Mouse (Mus musculus) liver, embryonic 12.5 days (tissue): ENCODE measurements around the gene Olfr1009. TPM values are rescaled to one million over a fixed set of nuclear protein-coding genes. Genes with fewer than 3 reads are reported as not detected.
"Not testable (repeated sequence)": the region's sequence is repeated elsewhere in the genome, so short reads cannot be mapped to it uniquely, and the experiment has no call there.

Experiments
- ATAC-seq: fragments of 200-750 bp; cut with Nextera tagmentation; 2 replicates; pipeline ENCODE4 v1.8.0; 2017; ENCODE audit warnings: moderate number of reproducible peaks, mild to moderate bottlenecking, moderate library complexity
- H3K27ac ChIP-seq: fragments of 300-500 bp; sonication (generic); 2 replicates; pipeline ENCODE4 v1.5.1; 2016; ENCODE audit warnings: mild to moderate bottlenecking
- H3K27me3 ChIP-seq: fragments of 300-500 bp; sonication (generic); replicated peaks from 2 replicates; pipeline ENCODE4 v1.6.1; 2016; ENCODE audit warnings: mild to moderate bottlenecking, moderate library complexity
- H3K36me3 ChIP-seq: fragments of 300-500 bp; sonication (generic); 2 replicates; pipeline ENCODE4 v1.6.1; 2016; ENCODE audit warnings: mild to moderate bottlenecking, moderate library complexity
- H3K4me1 ChIP-seq: fragments of 300-500 bp; sonication (generic); 2 replicates; pipeline ENCODE4 v1.6.1; 2016
- H3K4me2 ChIP-seq: fragments of 300-500 bp; sonication (generic); 2 replicates; pipeline ENCODE4 v1.6.1; 2016; ENCODE audit warnings: mild to moderate bottlenecking, moderate library complexity
- H3K4me3 ChIP-seq: fragments of 300-500 bp; sonication (generic); 2 replicates; pipeline ENCODE4 v1.5.1; 2016; ENCODE audit warnings: mild to moderate bottlenecking, moderate library complexity
- H3K9ac ChIP-seq: fragments of 300-500 bp; sonication (generic); 2 replicates; pipeline ENCODE4 v1.6.1; 2016; ENCODE audit warnings: mild to moderate bottlenecking, moderate library complexity
- H3K9me3 ChIP-seq: fragments of 300-500 bp; sonication (generic); replicated peaks from 2 replicates; pipeline ENCODE4 v1.6.1; 2016; ENCODE audit warnings: mild to moderate bottlenecking, moderate library complexity
- WGBS: fragments of 180-500 bp; shearing (Covaris S2); methylation state at CpG from one replicate; pipeline ENCODE4 v1.1.7; 2016; ENCODE audit not compliant: insufficient replicate concordance; 5-methylcytosine and 5-hydroxymethylcytosine counted together
- polyA plus RNA-seq: library from polyadenylated mRNA; unstranded; fragments of >200 nt; fragmentation: Nextera tagmentation; extraction: Ambion mirVana; gene quantifications from 2 replicates; pipeline ENCODE4 v1.2.1, GENCODE M21; 2016

Olfr1009 gene
- not detected in 2 replicates for polyA plus RNA-seq

DNA sequence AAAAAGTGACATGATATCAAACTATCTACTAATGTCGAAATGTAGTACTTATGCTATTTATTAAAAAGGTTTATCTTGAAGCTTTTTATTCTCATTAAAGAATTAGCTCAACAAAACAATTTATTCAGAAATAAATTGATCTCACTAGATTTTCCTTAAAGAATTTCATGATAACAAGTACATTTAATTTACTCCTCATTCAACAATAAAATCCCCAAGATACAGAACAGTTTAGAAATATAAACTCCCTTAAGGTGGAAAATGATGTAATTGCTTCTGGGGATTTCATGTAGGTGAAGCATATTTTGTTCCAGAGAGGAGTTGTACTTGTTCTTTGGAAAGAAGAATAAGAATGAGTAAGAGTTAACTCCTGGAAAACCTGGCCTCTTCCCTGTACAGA is at the start of gene Olfr1009:
Gene Olfr1009 (plus strand): TSS at position 301 of the 400 bp plus-strand sequence.
- no peak for ATAC-seq
- no peak within 1 kb of the TSS for H3K4me3 ChIP-seq
- H3K4me2 ChIP-seq = no peak within 1 kb of the TSS
- H3K27ac ChIP-seq = no peak within 1 kb of the TSS
- no peaks in the 10 kb centered on the region for H3K36me3 ChIP-seq
- H3K4me1 ChIP-seq = no peaks in the 10 kb centered on the region
- WGBS = 63% methylated on average over 1 of the region's 1 CpGs
- H3K9me3 ChIP-seq = no peaks in the 10 kb centered on the region
- no peak within 1 kb of the TSS for H3K9ac ChIP-seq
- no peaks in the 10 kb centered on the region for H3K27me3 ChIP-seq

- Histone ChIP-seq H3K9me3 (no peaks in the 10 kb centered on the region), H3K4me3 (no peak within 1 kb of the TSS), H3K36me3 (no peaks in the 10 kb centered on the region), H3K9ac (no peak within 1 kb of the TSS), H3K27ac (no peak within 1 kb of the TSS), H3K27me3 (no peaks in the 10 kb centered on the region), H3K4me1 (no peaks in the 10 kb centered on the region), H3K4me2 (no peak within 1 kb of the TSS)
- no peak for ATAC-seq
Observed at GRCm38 (mm10) chr2:85678667-85679066, 36.6 kb upstream of the Olfr1009 start, which contains the start of gene Olfr1006. Gene Olfr1006, minus strand, starts transcription at chr2:85678767.

GRCm38 (mm10) chr2:85689131-85689530 is 26.1 kb upstream of the Olfr1009 start, which contains the start of gene Olfr1008:
Gene Olfr1008, plus strand, starts transcription at chr2:85689431.
- Histone ChIP-seq H3K4me1 (no peaks in the 10 kb centered on the region), H3K9me3 (0 out of 2 replicates have a peak, but pooled peaks cover 4% of the 10 kb centered on the region), H3K4me3 (no peak within 1 kb of the TSS), H3K4me2 (no peak within 1 kb of the TSS), H3K9ac (no peak within 1 kb of the TSS), H3K36me3 (no peaks in the 10 kb centered on the region), H3K27me3 (no peaks in the 10 kb centered on the region), H3K27ac (no peak within 1 kb of the TSS)
- ATAC-seq = no peak

DNA sequence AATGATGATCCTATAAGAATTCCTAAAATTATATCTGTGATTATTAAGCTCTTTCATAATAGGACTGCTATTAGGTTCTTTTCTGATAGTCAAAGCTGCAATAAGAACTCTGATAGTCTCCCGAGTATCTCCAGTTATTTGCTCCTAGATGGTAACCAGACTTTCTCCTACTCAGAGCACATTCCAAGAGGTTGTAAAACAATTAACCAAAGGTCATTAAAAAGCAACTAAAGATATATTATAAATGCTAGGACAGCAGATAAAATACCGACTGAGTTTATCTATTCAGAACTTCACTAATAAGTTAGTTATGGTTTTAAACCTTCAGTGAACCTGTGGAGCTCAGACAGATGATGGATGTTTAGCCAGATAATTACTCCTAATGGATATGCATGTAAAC is 4.5 kb upstream of the Olfr1009 start:
- H3K36me3 ChIP-seq, H3K9me3 ChIP-seq, H3K9ac ChIP-seq, H3K27ac ChIP-seq, ATAC-seq, H3K27me3 ChIP-seq, H3K4me1 ChIP-seq, H3K4me2 ChIP-seq, H3K4me3 ChIP-seq: not testable (repeated sequence)
- WGBS = 49% methylated on average over 2 of the region's 2 CpGs

DNA sequence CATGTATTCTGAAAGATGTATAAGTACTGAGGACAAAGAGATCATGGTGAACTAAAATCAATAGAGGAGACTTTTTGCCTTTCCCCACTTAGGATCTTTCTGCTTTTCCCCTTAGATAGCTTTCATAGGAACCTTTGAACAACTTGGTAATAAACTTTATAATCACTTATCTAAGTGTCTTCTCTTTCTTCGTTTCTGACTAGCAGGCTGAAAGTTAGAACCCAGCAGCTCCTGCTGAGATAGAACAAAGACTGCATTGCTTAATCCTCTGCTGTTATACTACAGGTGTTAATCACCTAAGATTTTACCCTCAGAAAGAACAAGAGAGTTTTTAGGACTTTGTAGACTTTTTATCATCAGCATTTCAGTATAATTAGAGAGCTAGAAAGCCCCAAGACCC is 4.1 kb upstream of the Olfr1009 start:
- ATAC-seq = no peak
- Histone ChIP-seq H3K4me2 (no peak overlapping the region), H3K27me3 (no peaks in the 10 kb centered on the region), H3K4me3 (no peak overlapping the region), H3K27ac (no peak overlapping the region), H3K9me3 (no peaks in the 10 kb centered on the region), H3K36me3 (no peaks in the 10 kb centered on the region), H3K4me1 (no peaks in the 10 kb centered on the region), H3K9ac (no peak overlapping the region)
- WGBS = 27% methylated on average over 1 of the region's 1 CpGs

DNA sequence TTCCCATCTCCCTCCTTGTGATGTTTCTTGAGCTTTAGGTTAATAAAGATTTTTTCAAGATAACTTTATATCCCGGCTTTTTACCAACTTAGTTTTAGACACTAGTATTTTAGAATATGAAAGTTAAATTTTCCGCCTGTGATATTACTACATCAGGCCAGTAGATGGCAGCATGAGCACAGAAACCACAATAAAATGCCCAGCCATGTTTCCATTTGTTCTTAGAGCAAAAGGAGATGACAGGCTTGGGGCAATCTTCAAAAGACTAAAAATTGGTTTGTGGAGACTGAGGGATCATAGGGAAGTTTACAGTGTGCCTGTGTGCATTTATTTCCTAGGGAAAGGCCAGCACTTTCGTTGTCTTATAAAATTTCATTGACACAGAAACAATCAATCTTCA is 10.6 kb downstream of the Olfr1009 start:
- Histone ChIP-seq H3K9me3 (no peaks in the 10 kb centered on the region), H3K4me2 (no peak overlapping the region), H3K4me3 (no peak overlapping the region), H3K4me1 (no peaks in the 10 kb centered on the region), H3K9ac (no peak overlapping the region), H3K36me3 (no peaks in the 10 kb centered on the region), H3K27me3 (no peaks in the 10 kb centered on the region), H3K27ac (no peak overlapping the region)
- 14% methylated on average over 3 of the region's 3 CpGs for WGBS
- no peak for ATAC-seq

DNA sequence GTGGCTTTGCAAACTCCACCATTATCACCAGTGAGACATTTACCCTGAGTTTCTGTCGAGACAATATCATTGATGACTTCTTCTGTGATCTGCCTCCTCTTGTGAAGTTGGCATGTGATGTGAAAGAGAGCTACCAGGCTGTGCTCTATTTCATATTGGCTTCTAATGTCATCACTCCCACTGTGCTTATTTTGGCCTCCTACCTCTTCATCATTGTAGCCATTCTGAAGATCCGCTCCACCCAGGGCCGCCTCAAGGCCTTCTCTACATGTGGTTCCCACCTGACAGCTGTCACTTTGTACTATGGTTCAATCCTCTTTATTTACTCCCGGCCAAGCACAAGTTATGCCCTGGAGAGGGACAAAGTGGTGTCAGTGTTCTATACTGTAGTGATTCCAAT is 38.6 kb downstream of the Olfr1009 start:
- no peaks in the 10 kb centered on the region for H3K4me1 ChIP-seq
- no peak overlapping the region for H3K4me2 ChIP-seq
- 64% methylated on average over 4 of the region's 4 CpGs for WGBS
- no peak for ATAC-seq
- no peak overlapping the region for H3K27ac ChIP-seq
- H3K9me3 ChIP-seq = no peaks in the 10 kb centered on the region
- no peak overlapping the region for H3K9ac ChIP-seq
- H3K36me3 ChIP-seq = no peaks in the 10 kb centered on the region
- no peak overlapping the region for H3K4me3 ChIP-seq
- H3K27me3 ChIP-seq = no peaks in the 10 kb centered on the region

GRCm38 (mm10) chr2:85762666-85763065 is 47.4 kb downstream of the Olfr1009 start, which contains the start of gene Olfr1012:
Gene Olfr1012, minus strand, starts transcription at chr2:85762766.
- Histone ChIP-seq H3K27ac (no peak within 1 kb of the TSS), H3K4me3 (no peak within 1 kb of the TSS), H3K9me3 (no peaks in the 10 kb centered on the region), H3K9ac (no peak within 1 kb of the TSS), H3K4me1 (no peaks in the 10 kb centered on the region), H3K4me2 (no peak within 1 kb of the TSS), H3K36me3 (no peaks in the 10 kb centered on the region), H3K27me3 (no peaks in the 10 kb centered on the region)
- ATAC-seq = no peak
- whole genome bisulfite sequencing = 44% methylated on average over 1 of the region's 1 CpGs

GRCm38 (mm10) chr2:85766798-85767197 is 51.6 kb downstream of the Olfr1009 start, which contains the start of gene Olfr1013:
Gene Olfr1013, plus strand, starts transcription at chr2:85767098.
- no peak for ATAC-seq
- H3K9me3 ChIP-seq = no peaks in the 10 kb centered on the region
- no peak within 1 kb of the TSS for H3K4me2 ChIP-seq
- H3K4me3 ChIP-seq = no peak within 1 kb of the TSS
- no peak within 1 kb of the TSS for H3K9ac ChIP-seq
- no peaks in the 10 kb centered on the region for H3K36me3 ChIP-seq
- H3K27me3 ChIP-seq = no peaks in the 10 kb centered on the region
- no peak within 1 kb of the TSS for H3K27ac ChIP-seq
- no peaks in the 10 kb centered on the region for H3K4me1 ChIP-seq

GRCm38 (mm10) chr2:85772413-85772812 is 57.2 kb downstream of the Olfr1009 start, which contains the start of gene Olfr1014:
Gene Olfr1014, plus strand, starts transcription at chr2:85772713.
- Histone ChIP-seq H3K4me2 (no peak within 1 kb of the TSS), H3K4me1 (no peaks in the 10 kb centered on the region), H3K9me3 (no peaks in the 10 kb centered on the region), H3K4me3 (no peak within 1 kb of the TSS), H3K36me3 (no peaks in the 10 kb centered on the region), H3K27me3 (no peaks in the 10 kb centered on the region), H3K9ac (no peak within 1 kb of the TSS), H3K27ac (no peak within 1 kb of the TSS)
- ATAC-seq = no peak

Other genes with a start within 250 kb of the Olfr1009 start
- not detected in 2 replicates for gene 4833423E24Rik, start 196.4 kb upstream of the Olfr1009 start, polyA plus RNA-seq
- not detected in 2 replicates for gene Olfr996, start 136.2 kb upstream of the Olfr1009 start, polyA plus RNA-seq
- not detected in 2 replicates for gene Olfr998, start 126.5 kb upstream of the Olfr1009 start, polyA plus RNA-seq
- gene Olfr1000, start 103.5 kb upstream of the Olfr1009 start, polyA plus RNA-seq = not detected in 2 replicates
- gene Olfr1002, start 64.7 kb upstream of the Olfr1009 start, polyA plus RNA-seq = not detected in 2 replicates
- not detected in 2 replicates for gene Olfr154, start 51.0 kb upstream of the Olfr1009 start, polyA plus RNA-seq
- not detected in 2 replicates for gene Olfr1006, start 36.7 kb upstream of the Olfr1009 start, polyA plus RNA-seq
- gene Olfr1008, start 26.0 kb upstream of the Olfr1009 start, polyA plus RNA-seq = not detected in 2 replicates
- not detected in 2 replicates for gene Olfr1012, start 47.3 kb downstream of the Olfr1009 start, polyA plus RNA-seq
- gene Olfr1013, start 51.7 kb downstream of the Olfr1009 start, polyA plus RNA-seq = not detected in 2 replicates
- gene Olfr1014, start 57.3 kb downstream of the Olfr1009 start, polyA plus RNA-seq = not detected in 2 replicates
- gene Olfr1015, start 66.6 kb downstream of the Olfr1009 start, polyA plus RNA-seq = not detected in 2 replicates
- not detected in 2 replicates for gene Olfr1016, start 87.1 kb downstream of the Olfr1009 start, polyA plus RNA-seq
- not detected in 2 replicates for gene Olfr1018, start 103.1 kb downstream of the Olfr1009 start, polyA plus RNA-seq
- not detected in 2 replicates for gene Olfr1019, start 130.1 kb downstream of the Olfr1009 start, polyA plus RNA-seq
- gene Olfr1020, start 131.6 kb downstream of the Olfr1009 start, polyA plus RNA-seq = not detected in 2 replicates
- gene Olfr1022, start 153.2 kb downstream of the Olfr1009 start, polyA plus RNA-seq = not detected in 2 replicates
- gene Olfr1023, start 170.2 kb downstream of the Olfr1009 start, polyA plus RNA-seq = not detected in 2 replicates
- gene Olfr1024, start 189.6 kb downstream of the Olfr1009 start, polyA plus RNA-seq = not detected in 2 replicates
- gene Olfr1025-ps1, start 199.8 kb downstream of the Olfr1009 start, polyA plus RNA-seq = not detected in 2 replicates
- not detected in 2 replicates for gene Olfr1026, start 206.1 kb downstream of the Olfr1009 start, polyA plus RNA-seq
- not detected in 2 replicates for gene Olfr1028, start 235.0 kb downstream of the Olfr1009 start, polyA plus RNA-seq